Mouse (Mus musculus): ENCODE measurements at regions not wholly inside any gene's neighbourhood (a gene's known extent, or its start where the extent isn't known, plus 50 kb on each side); places are given as distances from the start of the nearest gene placed in this dataset.

GRCm38 (mm10) chr11:17859364-17860131 lies 94.1 kb downstream of the Etaa1 start:
- Histone ChIP-seq H3K36me3 (ENCODE audit: control insufficient read depth, insufficient read depth, low read length, poor library complexity, severe bottlenecking) (no peaks in the 10 kb centered on the region), H3K9ac (ENCODE audit: low read depth, poor library complexity, severe bottlenecking) (no peak overlapping the region), H3K27me3 (ENCODE audit: control insufficient read depth, insufficient read depth, low read length, poor library complexity, severe bottlenecking) (no peaks in the 10 kb centered on the region), H3K4me3 (ENCODE audit: low read depth, low read length) (no peak overlapping the region), H3K4me1 (ENCODE audit: control insufficient read depth, insufficient read depth, low read length) (no peaks in the 10 kb centered on the region), H3K27ac (ENCODE audit: insufficient read depth, low read length) (no peak overlapping the region), H3K9me3 (replicated peaks; ENCODE audit: control insufficient read depth, insufficient read depth, low read length, poor library complexity, severe bottlenecking) (no peaks in the 10 kb centered on the region; the same call in 1 of the 2 replicates)
- no peak for TF ChIP-seq POLR2A (IDR thresholded peaks at IDR 0.05; ENCODE audit: insufficient read depth, low read length)
- no peak for TF ChIP-seq CTCF (IDR thresholded peaks at IDR 0.05; ENCODE audit: low read depth, low read length)
- no peak for TF ChIP-seq EP300 (IDR thresholded peaks at IDR 0.05; ENCODE audit: insufficient read depth, low read depth, low read length)

GRCm38 (mm10) chr11:17864833-17865397 lies 88.8 kb downstream of the Etaa1 start:
- no peak overlapping the region for H3K27ac ChIP-seq (ENCODE audit: insufficient read depth, low read length)
- H3K4me3 ChIP-seq (ENCODE audit: low read depth, low read length), result no peak overlapping the region
- no peaks in the 10 kb centered on the region for H3K36me3 ChIP-seq (ENCODE audit: control insufficient read depth, insufficient read depth, low read length, poor library complexity, severe bottlenecking)
- no peaks in the 10 kb centered on the region; the same call in 1 of the 2 replicates for H3K9me3 ChIP-seq (replicated peaks; ENCODE audit: control insufficient read depth, insufficient read depth, low read length, poor library complexity, severe bottlenecking)
- no peaks in the 10 kb centered on the region; the same call in 1 of the 2 replicates for H3K27me3 ChIP-seq (ENCODE audit: control insufficient read depth, insufficient read depth, low read length, poor library complexity, severe bottlenecking)
- H3K9ac ChIP-seq (ENCODE audit: low read depth, poor library complexity, severe bottlenecking), result no peak overlapping the region
- no peaks in the 10 kb centered on the region for H3K4me1 ChIP-seq (ENCODE audit: control insufficient read depth, insufficient read depth, low read length)
- TF ChIP-seq POLR2A (IDR thresholded peaks at IDR 0.05; ENCODE audit: insufficient read depth, low read length) (no peak), CTCF (IDR thresholded peaks at IDR 0.05; ENCODE audit: low read depth, low read length) (no peak), EP300 (IDR thresholded peaks at IDR 0.05; ENCODE audit: insufficient read depth, low read depth, low read length) (no peak)

- Histone ChIP-seq H3K4me3 (ENCODE audit: low read depth, low read length) (no peak overlapping the region), H3K9ac (ENCODE audit: low read depth, poor library complexity, severe bottlenecking) (no peak overlapping the region), H3K36me3 (ENCODE audit: control insufficient read depth, insufficient read depth, low read length, poor library complexity, severe bottlenecking) (no peaks in the 10 kb centered on the region), H3K27ac (ENCODE audit: insufficient read depth, low read length) (no peak overlapping the region), H3K27me3 (ENCODE audit: control insufficient read depth, insufficient read depth, low read length, poor library complexity, severe bottlenecking) (no peaks in the 10 kb centered on the region; the same call in 1 of the 2 replicates), H3K9me3 (replicated peaks; ENCODE audit: control insufficient read depth, insufficient read depth, low read length, poor library complexity, severe bottlenecking) (no peaks in the 10 kb centered on the region), H3K4me1 (ENCODE audit: control insufficient read depth, insufficient read depth, low read length) (no peaks in the 10 kb centered on the region)
- TF ChIP-seq EP300 (IDR thresholded peaks at IDR 0.05; ENCODE audit: insufficient read depth, low read depth, low read length) (no peak), CTCF (IDR thresholded peaks at IDR 0.05; ENCODE audit: low read depth, low read length) (no peak), POLR2A (IDR thresholded peaks at IDR 0.05; ENCODE audit: insufficient read depth, low read length) (no peak)
Measured at GRCm38 (mm10) chr11:17870690-17871089, 83.0 kb downstream of the Etaa1 start.

- Histone ChIP-seq H3K4me1 (ENCODE audit: control insufficient read depth, insufficient read depth, low read length) (no peaks in the 10 kb centered on the region), H3K9me3 (replicated peaks; ENCODE audit: control insufficient read depth, insufficient read depth, low read length, poor library complexity, severe bottlenecking) (no peaks in the 10 kb centered on the region), H3K36me3 (ENCODE audit: control insufficient read depth, insufficient read depth, low read length, poor library complexity, severe bottlenecking) (no peaks in the 10 kb centered on the region), H3K4me3 (ENCODE audit: low read depth, low read length) (no peak overlapping the region), H3K9ac (ENCODE audit: low read depth, poor library complexity, severe bottlenecking) (no peak overlapping the region), H3K27ac (ENCODE audit: insufficient read depth, low read length) (no peak overlapping the region), H3K27me3 (ENCODE audit: control insufficient read depth, insufficient read depth, low read length, poor library complexity, severe bottlenecking) (no peaks in the 10 kb centered on the region)
- no peak for TF ChIP-seq POLR2A (IDR thresholded peaks at IDR 0.05; ENCODE audit: insufficient read depth, low read length)
- TF ChIP-seq CTCF (IDR thresholded peaks at IDR 0.05; ENCODE audit: low read depth, low read length), result no peak
- TF ChIP-seq EP300 (IDR thresholded peaks at IDR 0.05; ENCODE audit: insufficient read depth, low read depth, low read length), result no peak
Measured at GRCm38 (mm10) chr11:17871920-17872319, 81.8 kb downstream of the Etaa1 start.

GRCm38 (mm10) chr11:17883276-17883675 lies 70.4 kb downstream of the Etaa1 start:
- Histone ChIP-seq H3K27me3 (ENCODE audit: control insufficient read depth, insufficient read depth, low read length, poor library complexity, severe bottlenecking) (no peaks in the 10 kb centered on the region), H3K9me3 (replicated peaks; ENCODE audit: control insufficient read depth, insufficient read depth, low read length, poor library complexity, severe bottlenecking) (peaks cover 15% of the 10 kb centered on the region), H3K4me3 (ENCODE audit: low read depth, low read length) (no peak overlapping the region), H3K4me1 (ENCODE audit: control insufficient read depth, insufficient read depth, low read length) (no peaks in the 10 kb centered on the region), H3K27ac (ENCODE audit: insufficient read depth, low read length) (no peak overlapping the region), H3K36me3 (ENCODE audit: control insufficient read depth, insufficient read depth, low read length, poor library complexity, severe bottlenecking) (no peaks in the 10 kb centered on the region), H3K9ac (ENCODE audit: low read depth, poor library complexity, severe bottlenecking) (no peak overlapping the region)
- TF ChIP-seq POLR2A (IDR thresholded peaks at IDR 0.05; ENCODE audit: insufficient read depth, low read length), result no peak
- no peak for TF ChIP-seq CTCF (IDR thresholded peaks at IDR 0.05; ENCODE audit: low read depth, low read length)
- no peak for TF ChIP-seq EP300 (IDR thresholded peaks at IDR 0.05; ENCODE audit: insufficient read depth, low read depth, low read length)

All from ES-Bruce4 (cell line).